Mouse (Mus musculus): Measurements from ENCODE around the gene Cd248. TPM values are rescaled to one million over a fixed set of nuclear protein-coding genes. Genes with fewer than 3 reads are reported as not detected.
"Not testable (repeated sequence)": the region's sequence is repeated elsewhere in the genome, so short reads cannot be mapped to it uniquely, and the experiment has no call there.

Cd248 gene
- total RNA-seq, 2 experiments from 2014 or later, result 3.2 to 3.9 TPM

DNA sequence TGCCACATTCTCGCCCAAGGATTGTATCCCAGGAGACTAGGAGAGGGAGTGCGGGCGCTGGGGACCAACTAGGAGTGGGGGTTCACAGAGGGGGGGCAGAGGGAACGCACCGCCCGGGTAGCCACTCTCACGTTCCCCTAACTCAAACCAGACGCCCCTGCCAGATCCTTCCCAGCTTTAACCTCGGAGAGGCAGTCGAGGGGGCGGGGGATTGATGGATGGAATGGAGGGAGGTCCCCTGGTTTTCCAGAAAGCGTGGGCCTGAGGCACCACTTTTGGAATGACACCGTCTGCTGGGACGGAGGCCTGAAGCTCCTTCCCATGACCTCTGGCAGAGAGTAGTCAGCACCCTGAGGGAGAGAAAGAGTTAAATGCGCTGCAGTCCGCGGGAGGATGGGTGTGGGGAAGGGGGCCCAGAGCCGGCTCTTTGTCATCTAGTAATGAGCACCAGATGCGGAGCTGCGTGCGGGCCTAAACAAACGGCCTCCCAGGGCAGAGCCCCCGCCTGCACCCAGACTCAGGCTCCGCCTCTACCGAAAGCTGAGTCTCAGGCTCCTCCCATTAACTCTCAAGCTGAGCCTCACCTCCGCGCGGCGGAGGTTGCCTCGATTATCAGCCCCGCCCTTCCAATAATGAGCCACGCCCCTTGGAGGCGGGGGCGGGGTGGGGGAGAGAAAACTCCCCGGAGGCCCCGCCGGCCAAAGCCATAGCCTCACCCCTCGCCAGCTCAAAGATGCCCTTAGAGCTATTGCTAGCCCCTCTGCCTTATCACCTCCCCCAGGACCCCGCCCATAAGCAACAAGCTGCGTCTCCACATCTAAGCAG is 3.9 kb downstream of the Cd248 start:
- peak overlapping the region; percentile 57 for H3K27ac ChIP-seq

DNA sequence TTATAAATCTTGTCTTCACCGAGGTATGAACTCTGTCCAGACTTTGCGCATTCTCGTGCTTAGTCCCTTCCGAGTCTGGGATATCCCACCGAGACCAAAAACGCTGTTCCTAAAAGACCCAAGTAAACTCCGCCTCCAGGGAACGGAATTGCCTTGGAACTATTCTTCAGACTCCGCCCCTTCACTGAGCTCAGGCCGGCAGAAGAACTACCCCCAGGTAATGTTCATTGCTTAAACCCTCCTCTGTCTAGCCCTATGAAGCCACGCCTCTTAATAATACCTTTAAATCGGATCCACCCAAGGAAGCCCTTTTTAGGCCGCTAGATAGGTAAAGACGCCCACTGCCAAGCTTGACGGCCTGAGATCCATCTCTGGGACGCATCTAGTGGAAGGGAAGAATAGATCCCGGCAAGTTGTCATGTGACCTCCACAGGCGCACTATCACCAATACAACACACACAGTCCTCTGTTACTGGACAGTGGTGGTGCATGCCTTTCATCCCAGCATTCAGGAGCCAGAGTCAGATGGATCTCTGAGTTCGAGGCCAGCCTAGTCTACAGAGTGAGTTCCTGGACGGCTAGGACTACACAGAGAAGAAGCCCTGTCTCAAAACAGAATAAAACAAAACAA is 4.6 kb downstream of the Cd248 start:
- no peak for TF ChIP-seq CTCF (conservative IDR thresholded peaks at IDR 0.05)
- no peak for DNase-seq (ENCODE audit: low spot score in 2 of 2)
- Histone ChIP-seq H3K4me3 (peak overlapping the region; percentile 55), H3K27ac (no peak overlapping the region)

More for the DNA sequence above, 3.9 kb downstream of the Cd248 start:
- DNase-seq (ENCODE audit: low spot score in 2 of 2), result no peak
- H3K4me3 ChIP-seq, result peak overlapping the region; percentile 55
- TF ChIP-seq CTCF (conservative IDR thresholded peaks at IDR 0.05), result no peak

DNA sequence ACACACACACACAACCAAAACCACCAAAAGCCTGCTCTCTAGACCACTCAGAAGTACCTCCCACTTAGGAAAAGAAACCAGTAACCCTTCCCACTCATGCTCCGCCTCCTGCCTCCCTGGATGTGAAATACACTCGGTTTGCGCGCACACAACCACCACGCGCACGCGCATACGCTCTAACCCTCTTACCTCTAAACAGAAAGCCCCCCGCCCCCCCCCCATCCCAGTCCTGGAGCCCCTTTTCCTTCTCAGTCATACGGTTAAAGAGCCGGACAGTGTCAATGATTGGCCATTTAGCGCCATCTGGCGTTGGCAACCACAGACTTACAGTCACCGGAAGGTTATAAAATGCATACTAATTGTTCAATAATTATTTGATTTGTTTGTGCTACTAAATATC is 5.2 kb downstream of the Cd248 start:
- H3K27ac ChIP-seq, result no peak overlapping the region
- DNase-seq (ENCODE audit: low spot score in 2 of 2), result no peak
- TF ChIP-seq CTCF (conservative IDR thresholded peaks at IDR 0.05), result peak; percentile 73
- peak overlapping the region; percentile 8; the same call in 1 of the 2 replicates for H3K4me3 ChIP-seq

DNA sequence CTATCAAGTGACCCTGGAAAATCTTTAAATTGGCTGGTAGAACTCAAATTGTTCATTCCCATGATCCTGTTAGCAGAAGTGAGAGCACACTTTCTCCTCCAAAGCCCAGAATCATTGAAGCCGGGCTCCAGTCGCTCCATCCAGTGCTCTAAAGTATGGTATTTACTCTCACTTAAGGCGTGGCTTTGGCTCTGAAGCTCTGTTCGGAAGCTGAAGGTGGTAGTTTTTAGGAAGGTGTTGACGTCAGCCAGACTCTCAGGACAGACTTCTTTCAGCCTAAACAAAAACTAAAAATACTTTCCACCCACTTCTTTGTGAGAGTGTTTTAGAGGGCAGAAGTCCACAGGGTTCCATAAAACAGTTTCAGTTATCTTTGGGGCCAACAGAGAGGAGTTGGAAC is 5.6 kb downstream of the Cd248 start:
- no peak for DNase-seq (ENCODE audit: low spot score in 2 of 2)
- no peak overlapping the region for H3K4me3 ChIP-seq
- TF ChIP-seq CTCF (conservative IDR thresholded peaks at IDR 0.05), result no peak
- H3K27ac ChIP-seq, result no peak overlapping the region

DNA sequence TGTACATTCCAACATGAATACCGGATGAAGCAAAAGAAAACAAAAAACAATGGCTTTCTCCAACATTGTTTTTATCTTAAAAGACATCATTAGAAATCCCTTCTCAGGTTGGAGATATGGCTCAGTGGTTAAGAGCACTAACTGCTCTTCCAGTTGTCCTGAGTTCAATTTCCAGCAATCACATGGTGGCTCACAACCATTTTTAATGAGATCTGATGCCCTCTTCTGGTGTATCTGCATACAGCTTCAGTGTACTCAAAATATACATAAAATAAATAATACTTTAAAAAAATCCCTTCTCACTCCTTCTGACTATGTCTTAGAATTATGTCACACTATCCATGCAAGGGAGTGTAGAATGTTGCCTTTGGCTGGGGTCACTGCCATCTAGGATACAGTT is 11.4 kb downstream of the Cd248 start:
- H3K27ac ChIP-seq, result no peak overlapping the region
- peak; percentile 71 for TF ChIP-seq CTCF (conservative IDR thresholded peaks at IDR 0.05)
- no peak for DNase-seq (ENCODE audit: low spot score in 2 of 2)

DNA sequence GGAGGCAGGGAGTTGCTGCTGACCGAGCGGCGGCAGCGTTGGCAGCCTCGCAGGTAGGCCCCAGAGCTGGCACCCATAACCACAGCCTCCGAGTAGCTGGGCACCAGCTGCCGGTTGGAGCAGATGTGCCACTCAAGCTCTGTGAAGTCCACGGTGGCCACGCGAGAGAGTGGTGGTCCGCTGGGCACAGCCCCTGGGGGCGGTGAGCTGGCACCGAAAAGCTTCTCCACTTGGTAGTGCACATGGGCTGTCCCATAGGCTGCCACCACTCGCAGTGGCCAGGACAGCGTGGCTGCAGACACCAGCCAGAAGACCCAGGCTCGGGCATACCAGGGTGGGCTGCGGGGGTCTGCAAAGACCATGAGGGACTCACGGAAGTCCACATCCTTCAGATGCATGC is 14.1 kb downstream of the Cd248 start:
- Histone ChIP-seq H3K4me3 (peak overlapping the region; percentile 13; the same call in 1 of the 2 replicates), H3K27ac (peak overlapping the region; percentile 62; the same call in 1 of the 2 replicates)
- no peak for DNase-seq (ENCODE audit: low spot score in 2 of 2)
- TF ChIP-seq CTCF (conservative IDR thresholded peaks at IDR 0.05), result no peak

More for the DNA sequence above, 11.4 kb downstream of the Cd248 start:
- no peak overlapping the region for H3K4me3 ChIP-seq

DNA sequence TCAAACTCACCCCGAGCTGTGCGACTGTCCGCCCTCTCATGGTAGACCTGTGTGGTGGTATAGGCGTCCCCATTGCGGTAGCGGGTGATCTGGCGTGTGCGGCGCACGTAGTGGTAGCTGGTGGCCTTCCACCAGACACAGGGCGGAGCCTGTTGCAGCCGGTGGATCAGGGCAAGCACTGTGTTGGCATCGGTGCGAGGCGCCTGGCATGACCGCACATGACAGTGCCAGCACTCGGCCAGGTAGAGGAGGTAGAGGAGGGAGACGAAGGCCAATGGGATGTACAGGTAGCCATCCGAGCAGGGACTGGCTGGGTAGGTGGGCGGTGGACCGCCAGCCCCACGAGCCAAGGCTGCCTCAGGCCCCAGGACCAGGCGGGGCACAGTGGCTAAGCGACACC is 14.7 kb downstream of the Cd248 start:
- Histone ChIP-seq H3K4me3 (peak overlapping the region; percentile 18; the same call in 1 of the 2 replicates), H3K27ac (peak overlapping the region; percentile 62; the same call in 1 of the 2 replicates)
- no peak for TF ChIP-seq CTCF (conservative IDR thresholded peaks at IDR 0.05)
- DNase-seq (ENCODE audit: low spot score in 2 of 2), result no peak

DNA sequence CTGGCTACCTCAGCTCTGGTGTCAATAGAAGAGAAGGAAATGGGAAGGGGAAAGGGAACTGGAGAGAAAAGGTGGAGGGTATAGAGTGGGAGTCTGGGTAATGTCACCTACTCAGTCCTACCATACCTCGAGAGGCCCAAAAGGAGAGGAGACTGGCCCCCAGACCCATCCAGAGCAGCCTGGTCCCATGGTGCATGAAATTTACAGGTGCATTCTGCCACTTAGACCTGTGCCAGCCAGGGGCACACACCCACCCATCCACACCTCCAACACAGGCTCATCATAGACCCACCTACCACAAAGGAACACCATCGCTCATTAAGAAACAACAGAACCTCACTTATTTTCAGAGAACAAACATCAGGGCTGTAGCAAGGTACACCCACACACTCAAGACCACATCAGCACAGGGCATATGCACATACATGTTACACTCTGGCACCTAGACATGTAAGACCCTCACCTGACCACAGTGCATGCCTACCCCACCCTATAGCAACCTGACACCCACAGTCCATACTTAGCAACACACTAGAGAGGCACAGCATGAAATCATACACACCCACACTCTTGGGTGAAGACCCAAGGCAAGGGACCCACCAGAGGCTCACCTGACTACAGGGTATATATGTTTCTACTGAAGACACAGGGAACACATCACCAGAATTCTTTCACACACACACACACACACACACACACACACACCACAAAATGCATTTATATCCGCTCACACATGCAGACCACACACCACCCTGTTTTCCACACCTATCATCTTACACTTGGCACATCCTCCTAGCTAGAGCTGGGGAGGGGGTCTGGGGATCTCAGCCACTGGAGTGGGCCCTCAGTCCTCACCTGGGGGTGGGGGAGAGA is 16.3 kb downstream of the Cd248 start:
- DNase-seq (ENCODE audit: low spot score in 2 of 2), result no peak
- H3K4me3 ChIP-seq, result peak overlapping the region; percentile 89
- H3K27ac ChIP-seq, result peak overlapping the region; percentile 99
- no peak for TF ChIP-seq CTCF (conservative IDR thresholded peaks at IDR 0.05)

DNA sequence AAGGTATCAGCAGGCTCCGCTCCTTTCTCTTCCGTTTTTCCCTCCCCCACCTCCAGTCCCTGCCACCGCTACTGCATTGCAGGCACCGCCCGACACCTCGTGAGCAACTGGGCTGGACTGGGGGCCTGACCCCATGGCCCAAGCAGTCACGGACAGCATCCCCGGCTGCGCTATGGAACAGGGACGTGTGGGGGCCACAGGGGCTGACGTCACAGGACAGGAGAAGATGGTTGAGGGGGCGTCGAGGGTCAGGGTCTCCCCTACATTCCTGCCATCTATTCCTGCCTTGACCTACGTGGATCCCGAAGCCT is 16.9 kb downstream of the Cd248 start:
- DNase-seq (ENCODE audit: low spot score in 2 of 2), result no peak
- Histone ChIP-seq H3K4me3 (peak overlapping the region; percentile 89), H3K27ac (peak overlapping the region; percentile 99)
- TF ChIP-seq CTCF (conservative IDR thresholded peaks at IDR 0.05), result no peak

DNA sequence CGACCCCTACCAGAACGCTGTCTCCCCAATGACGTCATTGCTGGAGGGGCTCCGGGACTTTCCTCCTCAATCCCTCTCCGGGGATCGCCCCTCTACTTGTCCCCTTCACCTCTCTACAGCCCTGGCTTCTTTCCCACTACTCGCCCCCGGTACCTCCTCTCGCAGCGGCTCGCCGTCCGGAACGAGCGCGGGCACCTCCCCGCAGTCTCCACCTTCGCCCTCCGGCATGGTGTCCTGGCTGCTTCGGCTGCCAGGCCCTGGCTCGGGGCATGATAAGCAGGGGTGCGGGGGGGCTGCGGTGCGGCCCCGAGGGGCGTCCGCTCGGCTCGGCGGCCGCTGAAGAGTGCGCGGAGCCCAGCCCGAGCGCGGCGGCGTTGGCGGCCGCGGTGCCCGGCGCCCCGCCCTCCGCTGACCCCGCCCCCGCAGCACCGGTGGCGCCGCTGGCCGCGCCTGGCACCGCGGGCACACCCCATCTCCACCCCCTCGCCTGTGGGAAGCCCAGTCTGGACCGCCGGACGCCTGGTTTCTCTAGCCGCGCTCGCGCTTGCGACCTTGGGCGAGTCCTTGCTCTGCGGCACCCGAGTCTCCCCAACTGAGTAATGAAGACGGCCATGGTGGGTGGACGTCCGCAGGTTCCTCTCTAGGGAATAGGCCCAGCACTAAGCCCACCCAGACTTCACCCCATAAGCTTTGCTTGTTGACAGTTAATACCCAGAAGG is 17.4 kb downstream of the Cd248 start, which contains the start of gene Tmem151a:
Gene Tmem151a, minus strand, starts transcription at position 387 of the 719 bp plus-strand sequence.
- DNase-seq (ENCODE audit: low spot score in 2 of 2), result no peak
- H3K4me3 ChIP-seq, result peak within 1 kb of the TSS; percentile 89
- H3K27ac ChIP-seq, result peak within 1 kb of the TSS; percentile 99
- no peak for TF ChIP-seq CTCF (conservative IDR thresholded peaks at IDR 0.05)

DNA sequence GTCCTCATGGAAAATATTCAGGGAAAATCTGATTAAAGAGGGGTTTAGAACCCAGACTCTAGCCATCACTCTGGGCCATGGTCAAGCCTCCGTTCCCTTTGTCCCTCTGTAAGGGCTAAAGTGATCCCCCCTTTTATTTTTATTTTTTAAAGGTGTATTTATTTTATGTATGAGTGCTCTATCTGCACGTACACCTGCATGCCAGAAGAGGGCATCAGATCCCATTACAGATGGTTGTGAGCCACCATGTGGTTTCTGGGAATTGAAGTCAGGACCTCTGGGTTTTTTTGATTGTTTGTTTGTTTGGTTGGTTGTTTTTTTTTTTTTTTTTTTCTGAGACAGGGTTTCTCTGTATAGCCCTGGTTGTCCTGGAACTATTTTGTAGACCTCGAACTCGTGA is 18.7 kb downstream of the Cd248 start:
- H3K27ac ChIP-seq, result peak overlapping the region; percentile 99
- DNase-seq (ENCODE audit: low spot score in 2 of 2); H3K4me3 ChIP-seq: not testable (repeated sequence)
- TF ChIP-seq CTCF (conservative IDR thresholded peaks at IDR 0.05), result peak; percentile 74

Data from layer of hippocampus, adult 2 months (tissue).